Mouse (Mus musculus): ENCODE measurements around the gene Tpd52l1. TPM values are rescaled to one million over a fixed set of nuclear protein-coding genes. Genes with fewer than 3 reads are reported as not detected.

Tpd52l1 gene
- polyA plus RNA-seq (2012; ENCODE audit: low replicate concordance), result 0.22 TPM in 1 of 2 replicates, not detected in the other

DNA sequence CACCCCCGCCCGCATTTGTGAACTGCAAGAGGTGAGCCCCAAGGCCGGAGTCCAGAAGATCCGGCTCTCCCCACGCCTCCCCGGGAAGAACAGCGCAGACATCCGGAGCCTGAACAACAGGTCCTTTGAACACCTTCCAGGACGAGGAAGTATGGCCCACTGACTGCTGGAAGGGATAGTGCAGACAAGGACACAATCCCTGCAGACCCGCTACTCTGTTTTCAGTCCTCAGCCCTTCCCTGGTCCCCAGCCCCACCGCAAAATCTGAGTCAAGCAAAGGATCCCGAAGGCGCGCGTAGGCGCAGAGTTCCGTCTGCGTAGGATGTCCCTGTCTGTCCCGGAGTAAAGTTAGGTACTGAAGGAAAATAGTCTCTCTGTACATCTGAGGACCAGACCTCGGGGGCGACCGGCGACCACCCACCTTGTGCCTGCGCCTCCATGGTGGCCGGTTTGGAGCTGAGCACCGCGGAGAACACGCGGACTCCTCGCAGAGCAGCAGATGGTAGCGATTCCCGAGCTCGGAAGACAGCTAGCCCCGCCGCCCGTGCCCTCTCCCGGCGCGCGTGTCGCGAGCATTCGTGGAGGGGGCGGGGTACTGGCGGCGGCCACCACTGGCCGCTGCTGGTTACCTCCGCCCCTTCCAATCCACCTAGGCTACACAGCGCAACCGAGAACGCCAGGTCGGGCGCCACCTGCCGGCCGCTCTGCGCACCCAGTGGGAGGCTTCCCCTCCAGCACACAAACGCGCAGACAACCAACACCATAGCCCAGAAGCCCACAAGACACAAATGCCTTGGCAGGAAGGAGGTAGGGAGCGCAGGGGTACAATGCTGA is at the start of gene Tpd52l1:
TSS of gene Tpd52l1 (minus strand) at position 668 of the 834 bp plus-strand sequence.

DNA sequence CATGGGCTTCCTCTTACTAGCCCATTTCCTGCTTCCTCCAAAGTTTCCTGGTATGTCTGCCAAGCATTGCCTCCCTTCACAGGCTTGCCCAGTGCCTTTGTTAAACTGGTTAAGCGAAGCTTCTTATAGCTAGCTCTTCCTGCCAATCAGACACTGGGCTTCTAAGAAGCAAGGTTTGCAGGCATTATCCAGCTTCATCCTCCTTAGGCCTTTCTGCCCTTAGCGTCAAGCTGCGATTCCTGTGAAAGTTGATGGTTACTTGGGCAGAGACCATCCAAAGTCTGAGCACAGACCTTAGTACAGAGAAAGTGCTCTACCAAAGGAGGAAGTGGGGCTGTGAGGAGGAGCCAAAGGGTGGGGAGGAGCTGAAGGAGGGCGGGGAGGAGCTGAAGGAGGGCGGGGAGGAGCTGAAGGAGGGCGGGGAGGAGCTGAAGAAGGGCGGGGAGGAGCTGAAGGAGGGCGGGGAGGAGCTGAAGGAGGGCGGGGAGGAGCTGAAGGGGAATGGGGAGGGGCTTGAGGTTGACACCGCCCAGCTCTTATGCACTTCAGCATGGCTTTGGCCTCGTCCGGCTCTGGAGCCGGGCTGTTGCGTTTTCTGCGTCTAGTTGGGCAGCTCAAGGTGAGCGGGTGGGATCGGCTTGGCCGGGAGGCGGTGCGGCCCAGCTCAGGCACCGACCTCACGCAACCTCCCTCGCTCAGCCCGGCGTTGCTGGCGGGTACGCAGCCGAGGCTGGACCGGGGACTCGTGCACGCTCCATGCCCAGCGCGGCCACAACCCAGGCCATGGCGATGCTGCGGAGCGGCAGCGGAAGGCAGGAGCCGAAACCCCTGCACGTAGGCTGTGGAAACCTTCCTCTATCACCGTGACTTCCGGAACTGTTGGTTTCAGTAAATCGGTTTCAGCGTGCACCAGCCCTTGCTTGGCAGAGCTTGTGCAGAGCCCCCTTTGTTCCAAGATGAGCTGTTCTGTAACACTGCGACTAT is 132.6 kb downstream of the Tpd52l1 start, which contains the start of gene Hddc2:
TSS of gene Hddc2 (plus strand) at position 519 of the 984 bp plus-strand sequence.

Other genes with a start within 250 kb of the Tpd52l1 start
- 1.2 and 1.6 TPM in 2 replicates for gene Hddc2, start 132.6 kb downstream of the Tpd52l1 start, polyA plus RNA-seq (2012; ENCODE audit: low replicate concordance)
- 0.14 and 0.26 TPM in 2 replicates for gene Rnf217, start 163.2 kb upstream of the Tpd52l1 start, polyA plus RNA-seq (2012; ENCODE audit: low replicate concordance)